Mouse (Mus musculus) CD8-positive naive resting alpha-beta T cell, adult 57 days (primary cell): ENCODE results near the gene Dhx32. TPM values are rescaled to one million over a fixed set of nuclear protein-coding genes. Genes with fewer than 3 reads are reported as not detected.

ENCODE experiments used
- total RNA-seq: library from RNA; stranded (reverse); gene quantifications from one replicate; pipeline ENCODE4 v1.2.4, GENCODE M21; 2023

The Dhx32 gene
- 14.0 TPM for total RNA-seq

GRCm38 (mm10) chr7:133782717-133783435, at the start of gene Dhx32:
Gene Dhx32 (minus strand): TSS chr7:133782726.

GRCm38 (mm10) chr7:133776626-133776996, 5.9 kb downstream of the Dhx32 start, which contains the start of gene Fank1:
Gene Fank1 (plus strand): TSS chr7:133776861.

GRCm38 (mm10) chr7:133679961-133680360, 102.6 kb downstream of the Dhx32 start, which contains the start of gene Mmp21:
Gene Mmp21 (minus strand): TSS chr7:133680061.

Other genes starting within 250 kb of the Dhx32 start
- not detected for gene Tex36, start 180.6 kb downstream of the Dhx32 start, total RNA-seq
- 44.8 TPM for gene Edrf1, start 145.2 kb downstream of the Dhx32 start, total RNA-seq
- not detected for gene Mmp21, start 102.7 kb downstream of the Dhx32 start, total RNA-seq
- gene Bccip, start 73.4 kb downstream of the Dhx32 start, total RNA-seq: 60.1 TPM
- gene Uros, start 72.7 kb downstream of the Dhx32 start, total RNA-seq: 7.8 TPM
- not detected for gene Fank1, start 5.9 kb downstream of the Dhx32 start, total RNA-seq